Mouse (Mus musculus) embryonic facial prominence, embryonic 11.5 days (tissue): ENCODE data around the gene Palb2. TPM values are rescaled to one million over a fixed set of nuclear protein-coding genes. Genes with fewer than 3 reads are reported as not detected.

Source experiments
- ATAC-seq: fragments of 200-750 bp; cut with Nextera tagmentation; replicated peaks from 2 replicates; pipeline ENCODE4 v1.8.0; 2017; ENCODE audit warnings: low read depth; ENCODE audit not compliant: insufficient number of reproducible peaks, low FRiP score, low TSS enrichment
- DNase-seq: peaks from one replicate; pipeline ENCODE4 v3.0.0-alpha.2; 2015; ENCODE audit warnings: low spot score
- H3K27ac ChIP-seq: fragments of 300-500 bp; sonication (generic); replicated peaks from 2 replicates; pipeline ENCODE4 v1.5.1; 2014; ENCODE audit warnings: mild to moderate bottlenecking, low read depth, low read length, control low read depth
- H3K27me3 ChIP-seq: fragments of 300-500 bp; sonication (generic); 2 replicates; pipeline ENCODE4 v1.6.1; 2014; ENCODE audit warnings: mild to moderate bottlenecking, low read length, moderate library complexity, mixed read lengths; ENCODE audit not compliant: control insufficient read depth, insufficient read depth
- H3K36me3 ChIP-seq: fragments of 300-500 bp; sonication (generic); replicated peaks from 2 replicates; pipeline ENCODE4 v1.6.1; 2014; ENCODE audit warnings: low read depth, mild to moderate bottlenecking, low read length, moderate library complexity, mixed read lengths; ENCODE audit not compliant: control insufficient read depth, insufficient read depth
- H3K4me1 ChIP-seq: fragments of 300-500 bp; sonication (generic); 2 replicates; pipeline ENCODE4 v1.6.1; 2014; ENCODE audit warnings: low read length, mixed read lengths; ENCODE audit not compliant: control insufficient read depth, insufficient read depth
- H3K4me2 ChIP-seq: fragments of 300-500 bp; sonication (generic); 2 replicates; pipeline ENCODE4 v1.6.1; 2014; ENCODE audit warnings: low read depth, mild to moderate bottlenecking, control low read depth, low read length, moderate library complexity
- H3K4me3 ChIP-seq: fragments of 300-500 bp; sonication (generic); 2 replicates; pipeline ENCODE4 v1.5.1; 2014; ENCODE audit warnings: low read depth, low read length, control low read depth
- H3K9ac ChIP-seq: fragments of 300-500 bp; sonication (generic); replicated peaks from 2 replicates; pipeline ENCODE4 v1.6.1; 2014; ENCODE audit warnings: mild to moderate bottlenecking, control low read depth, low read length
- H3K9me3 ChIP-seq: fragments of 300-500 bp; sonication (generic); replicated peaks from 2 replicates; pipeline ENCODE4 v1.6.1; 2016; ENCODE audit warnings: mild to moderate bottlenecking, low read length, inconsistent platforms, mixed read lengths; ENCODE audit not compliant: control insufficient read depth
- WGBS: fragments of 180-500 bp; shearing (Covaris S2); extraction: QIAGEN DNeasy Blood & Tissue Kit; methylation state at CpG from one replicate; pipeline ENCODE4 v1.1.7; 2014; 5-methylcytosine and 5-hydroxymethylcytosine counted together
- polyA plus RNA-seq: library from polyadenylated mRNA; unstranded; fragments of >200 nt; fragmentation: Nextera tagmentation; extraction: Ambion mirVana; gene quantifications from 2 replicates; pipeline ENCODE4 v1.2.1, GENCODE M21; 2014

Gene Palb2
- polyA plus RNA-seq, 1 experiment from 2014 or later, result 19.0 TPM

- Histone ChIP-seq H3K36me3 (no peaks in the 10 kb centered on the region; the same call in 1 of the 2 replicates), H3K9me3 (no peaks in the 10 kb centered on the region), H3K4me3 (peak within 1 kb of the TSS; percentile 99), H3K4me1 (no peaks in the 10 kb centered on the region), H3K27ac (peak within 1 kb of the TSS; percentile 87), H3K27me3 (no peaks in the 10 kb centered on the region), H3K9ac (peak within 1 kb of the TSS; percentile 97), H3K4me2 (peak within 1 kb of the TSS; percentile 53)
- under 1% methylated on average over 59 of the region's 60 CpGs for WGBS
- peak; percentile 99 for ATAC-seq
- DNase-seq, result peak; percentile 97
These were observed 65.8 kb downstream of the Palb2 start, which contains the start of the genes Ubfd1 and Ears2 for GRCm38 (mm10) chr7:122066945-122067516. Gene Ubfd1 (plus strand): TSS chr7:122067175. Gene Ears2 (minus strand): TSS chr7:122067263.

- no peak for DNase-seq
- ATAC-seq, result peak; percentile 66; the same call in 1 of the 2 replicates
- H3K36me3 ChIP-seq, result no peaks in the 10 kb centered on the region
These were observed 66.5 kb downstream of the Palb2 start for GRCm38 (mm10) chr7:122066102-122066944.

GRCm38 (mm10) chr7:122065656-122066055, 67.1 kb downstream of the Palb2 start:
- no peak overlapping the region; the same call in 1 of the 2 replicates for H3K9ac ChIP-seq
- no peak for ATAC-seq
- no peak for DNase-seq
- no peaks in the 10 kb centered on the region for H3K4me1 ChIP-seq
- H3K4me3 ChIP-seq, result no peak overlapping the region
- H3K4me2 ChIP-seq, result no peak overlapping the region
- WGBS, result 78% methylated on average over 1 of the region's 1 CpGs
- H3K27me3 ChIP-seq, result no peaks in the 10 kb centered on the region
- H3K36me3 ChIP-seq, result no peaks in the 10 kb centered on the region
- H3K27ac ChIP-seq, result no peak overlapping the region
- no peaks in the 10 kb centered on the region for H3K9me3 ChIP-seq

More at GRCm38 (mm10) chr7:122066102-122066944, 66.5 kb downstream of the Palb2 start:
- H3K4me3 ChIP-seq, result peak overlapping the region; percentile 99
- peak overlapping the region; percentile 97 for H3K9ac ChIP-seq
- peak overlapping the region; percentile 53 for H3K4me2 ChIP-seq
- no peaks in the 10 kb centered on the region for H3K4me1 ChIP-seq
- 24% methylated on average over 27 of the region's 31 CpGs for WGBS
- H3K27ac ChIP-seq, result peak overlapping the region; percentile 87
- no peaks in the 10 kb centered on the region for H3K9me3 ChIP-seq
- no peaks in the 10 kb centered on the region for H3K27me3 ChIP-seq

Other genes with a start within 250 kb of the Palb2 start
- 13.9 and 15.1 TPM in 2 replicates for gene Cog7, start 151.3 kb downstream of the Palb2 start, polyA plus RNA-seq
- gene Gga2, start 111.8 kb downstream of the Palb2 start, polyA plus RNA-seq, result 80.9 and 82.0 TPM in 2 replicates
- gene Ubfd1, start 65.8 kb downstream of the Palb2 start, polyA plus RNA-seq, result 110 and 113 TPM in 2 replicates
- 15.0 TPM in 2 replicates for gene Ears2, start 65.7 kb downstream of the Palb2 start, polyA plus RNA-seq
- 675 and 730 TPM in 2 replicates for gene Ndufab1, start 31.1 kb downstream of the Palb2 start, polyA plus RNA-seq
- gene Dctn5, start 56 bp upstream of the Palb2 start, polyA plus RNA-seq, result 124 and 132 TPM in 2 replicates
- 119 and 121 TPM in 2 replicates for gene Plk1, start 26.5 kb upstream of the Palb2 start, polyA plus RNA-seq
- gene Ern2, start 53.2 kb upstream of the Palb2 start, polyA plus RNA-seq, result not detected in 2 replicates
- gene Chp2, start 86.5 kb upstream of the Palb2 start, polyA plus RNA-seq, result not detected in 2 replicates
- 5.2 and 5.4 TPM in 2 replicates for gene Prkcb, start 155.8 kb upstream of the Palb2 start, polyA plus RNA-seq